Mouse (Mus musculus) frontal cortex, postnatal 14 days (tissue): ENCODE results near the gene Nktr.

ENCODE experiments used
- DNase-seq, 2 experiments: peaks; one replicate each; pipeline ENCODE4 v3.0.0; 2022; ENCODE audit warnings: low spot score in 2 of 2

The Nktr gene

DNA sequence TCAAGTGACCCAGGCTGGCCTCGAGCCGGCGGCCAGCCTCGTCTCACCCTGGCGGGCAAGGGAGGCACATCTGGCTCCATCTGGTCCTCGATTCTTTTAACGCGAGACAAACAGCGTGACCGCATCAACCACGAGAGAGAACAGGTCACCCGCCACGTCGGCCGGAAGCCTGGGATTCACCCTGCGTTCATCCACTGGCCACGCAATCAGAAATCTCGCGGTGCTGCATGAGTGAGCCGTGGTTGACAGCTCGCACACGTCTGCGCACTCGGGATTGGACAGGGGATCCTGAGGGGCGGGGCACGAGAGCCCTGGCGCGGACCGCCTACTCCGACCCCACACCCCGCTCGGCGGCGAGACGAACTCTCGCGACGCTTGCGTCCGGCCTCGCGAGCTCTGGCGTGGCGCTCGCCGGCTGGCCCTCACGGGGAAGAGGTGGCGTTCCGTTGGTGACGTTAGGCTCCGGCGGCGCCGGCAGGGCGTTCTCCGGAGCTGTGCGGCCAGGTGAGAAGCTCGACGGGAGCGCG lies at the start of gene Nktr:
Nktr (plus strand) TSS at position 378 of the 527 bp plus-strand sequence.
- DNase-seq: peak; percentile 97 to 98

DNA sequence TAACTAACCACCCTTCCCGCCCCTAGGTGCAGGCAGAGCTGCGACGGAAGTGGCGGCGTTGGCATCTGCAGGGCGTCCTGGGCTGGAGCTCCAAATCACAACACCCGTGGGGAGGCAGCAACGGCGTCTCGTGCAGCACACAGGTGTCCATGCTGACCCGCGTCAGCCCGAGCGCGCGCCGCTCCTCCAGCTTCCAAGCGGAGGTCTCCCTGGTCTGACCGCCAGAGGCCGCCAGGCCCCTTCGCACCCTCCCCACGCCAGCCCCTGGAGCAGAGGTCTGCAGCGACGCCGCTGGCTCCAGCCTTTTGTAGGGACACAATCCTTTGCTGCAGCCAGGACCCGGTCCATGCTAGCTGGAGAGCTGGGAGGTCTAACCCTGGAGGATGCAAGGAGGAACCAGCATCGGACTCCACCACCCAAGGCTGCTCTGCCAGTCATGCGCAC lies 49.6 kb upstream of the Nktr start:
- DNase-seq: peak in 1 of 2 experiments; percentile 42

DNA sequence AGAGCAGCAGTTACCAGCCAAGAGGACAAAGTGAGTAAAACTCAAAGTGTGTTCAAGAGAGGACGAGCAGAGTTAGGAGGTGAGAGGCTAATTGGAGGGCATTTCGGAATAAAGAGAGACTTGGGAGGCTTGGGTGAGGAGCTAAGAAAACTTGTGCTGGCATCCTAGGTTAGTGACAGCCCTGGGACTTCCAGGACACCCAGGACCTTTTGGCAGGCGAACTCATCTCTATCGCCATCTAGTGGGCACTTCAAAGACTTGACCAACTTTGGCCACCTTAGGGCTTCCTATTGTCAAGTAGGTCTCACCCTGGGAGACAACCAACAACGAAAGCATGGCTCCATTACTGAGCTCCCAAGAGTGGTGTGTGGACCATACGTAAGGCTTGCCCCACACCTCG lies 47.7 kb upstream of the Nktr start:
- DNase-seq: no peak

DNA sequence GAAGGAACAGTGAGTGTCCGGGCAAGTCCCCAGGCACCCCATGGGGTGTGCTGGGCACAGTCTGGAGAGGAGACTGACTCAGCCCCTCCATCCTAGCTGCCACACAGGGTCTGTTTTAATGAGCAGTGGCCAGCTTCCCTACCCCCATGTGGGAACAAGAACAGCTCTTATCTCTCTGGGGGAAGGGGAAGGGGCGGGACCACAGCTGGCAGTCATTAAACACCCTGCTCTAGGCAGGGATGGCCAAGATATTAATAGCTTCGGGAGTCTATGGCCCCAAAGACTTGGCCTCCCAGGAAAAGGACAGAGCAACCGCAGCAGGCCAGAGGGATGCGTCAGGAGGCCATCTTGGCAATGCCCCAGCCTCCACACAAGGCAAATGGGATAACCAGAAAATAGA lies 46.7 kb upstream of the Nktr start:
- DNase-seq: no peak

DNA sequence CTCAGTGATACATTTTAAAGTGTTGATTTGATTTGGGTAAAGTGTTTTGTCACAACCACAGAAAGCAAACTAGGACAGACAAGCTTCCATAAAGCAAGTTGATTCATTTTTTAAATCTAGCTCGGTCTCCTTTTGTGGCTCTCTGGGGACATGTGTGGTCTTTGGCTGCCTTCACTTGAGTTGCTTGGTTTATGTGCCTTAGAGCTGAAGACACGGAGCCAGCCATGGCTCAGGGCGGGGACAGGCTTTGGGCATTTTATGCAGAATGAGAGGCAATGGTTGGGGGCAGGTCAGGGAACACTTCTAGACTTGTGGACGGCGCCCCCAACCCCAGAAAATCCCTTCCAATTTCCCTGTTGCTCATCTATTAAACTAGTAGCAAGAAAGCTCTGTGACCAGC lies 45.3 kb upstream of the Nktr start:
- no peak for DNase-seq

DNA sequence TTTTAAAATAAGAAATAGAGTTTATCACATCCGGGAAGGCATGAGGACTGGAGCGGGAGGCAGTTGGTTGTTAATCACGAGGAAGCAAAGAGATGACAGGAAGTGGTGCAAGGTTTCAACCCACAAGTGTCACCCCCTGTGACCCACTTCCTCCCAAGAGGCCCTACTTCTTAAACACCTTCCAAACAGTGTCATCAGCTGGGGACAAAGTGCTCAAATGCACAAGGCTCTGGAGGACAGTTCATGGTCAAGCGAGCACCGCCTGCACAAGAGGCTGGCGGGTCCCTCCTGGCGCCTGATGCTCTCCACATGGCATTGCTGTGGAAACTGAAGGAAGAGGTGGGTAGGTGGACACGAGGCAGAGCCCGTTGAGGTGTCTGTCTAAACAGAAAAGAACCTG lies 44.0 kb upstream of the Nktr start:
- no peak for DNase-seq

DNA sequence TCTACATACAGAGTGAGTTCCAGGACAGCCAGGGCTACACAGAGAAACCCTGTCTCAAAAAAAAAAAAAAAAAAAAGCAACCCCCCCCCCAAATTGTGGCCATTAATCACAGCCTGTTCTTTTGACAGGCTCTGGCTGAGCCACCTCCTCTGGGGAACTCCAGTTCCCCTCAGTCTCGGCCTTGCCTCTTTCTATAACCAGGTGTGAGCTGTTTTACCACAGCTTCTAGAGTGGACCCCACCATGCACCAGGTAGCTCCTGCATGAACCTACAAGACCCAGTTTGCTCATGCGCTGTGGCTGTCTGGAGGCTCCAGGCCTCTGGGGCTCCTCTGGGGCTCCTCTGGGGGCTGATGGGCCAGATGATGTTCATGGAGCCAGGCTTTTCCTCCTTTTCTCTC lies 43.4 kb upstream of the Nktr start:
- no peak for DNase-seq

DNA sequence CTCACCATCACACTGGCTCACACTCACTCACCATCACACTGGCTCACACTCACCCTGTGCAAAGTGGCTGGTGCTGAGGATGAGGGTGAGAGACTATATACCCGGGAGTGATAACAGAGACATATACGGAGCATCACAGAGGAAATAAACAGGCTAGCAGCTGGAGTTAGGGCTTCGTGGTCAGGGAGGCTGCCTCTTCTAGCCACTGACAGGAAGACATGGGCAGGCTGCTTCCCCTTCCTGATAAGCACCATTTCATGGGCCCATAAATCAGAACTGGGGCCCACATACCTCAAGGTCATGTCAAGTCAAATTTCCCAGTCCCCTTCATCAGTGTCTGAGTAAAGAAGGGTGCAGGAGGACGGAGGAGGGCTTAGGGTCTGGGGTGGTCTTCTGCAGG lies 41.9 kb upstream of the Nktr start:
- DNase-seq: no peak

DNA sequence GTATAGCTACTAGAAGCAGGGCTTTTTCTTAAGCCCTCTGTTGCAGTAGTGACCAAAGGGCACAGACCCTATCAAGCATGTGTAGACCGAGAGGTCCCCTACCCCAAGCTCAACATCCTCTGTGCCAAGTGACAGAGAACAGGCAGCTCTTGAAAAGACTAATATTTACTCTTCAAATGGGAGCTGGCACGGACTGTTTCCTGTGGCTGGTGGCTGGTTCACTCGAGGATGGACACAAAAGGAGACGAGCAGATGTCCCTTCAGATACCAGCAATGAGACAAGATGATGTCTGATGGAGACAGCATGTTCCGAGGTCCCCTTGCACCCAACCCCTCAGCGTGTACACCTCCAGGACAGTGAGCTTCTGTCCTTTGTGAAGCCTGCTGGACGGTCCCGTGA lies 41.5 kb upstream of the Nktr start:
- DNase-seq: no peak

DNA sequence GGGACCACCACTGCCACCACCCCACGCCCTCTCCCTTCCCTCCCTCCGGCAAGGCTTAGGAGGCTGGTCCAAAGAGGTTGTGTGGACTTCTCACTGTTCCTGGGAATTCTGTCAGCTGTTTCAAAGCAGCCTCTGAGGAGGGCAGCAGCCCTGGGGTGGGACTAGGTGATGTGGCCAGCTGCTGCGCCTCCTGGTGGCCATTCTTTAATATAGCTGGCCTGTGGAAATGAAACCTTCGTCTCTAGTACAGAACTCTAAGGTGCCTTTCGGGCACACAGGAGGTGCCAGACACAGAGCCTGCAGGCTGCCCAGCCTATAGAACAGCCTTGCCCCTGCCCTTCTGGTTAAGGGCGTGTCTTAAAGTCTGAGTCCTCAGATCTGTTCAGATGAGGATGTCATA lies 39.4 kb upstream of the Nktr start:
- no peak for DNase-seq

DNA sequence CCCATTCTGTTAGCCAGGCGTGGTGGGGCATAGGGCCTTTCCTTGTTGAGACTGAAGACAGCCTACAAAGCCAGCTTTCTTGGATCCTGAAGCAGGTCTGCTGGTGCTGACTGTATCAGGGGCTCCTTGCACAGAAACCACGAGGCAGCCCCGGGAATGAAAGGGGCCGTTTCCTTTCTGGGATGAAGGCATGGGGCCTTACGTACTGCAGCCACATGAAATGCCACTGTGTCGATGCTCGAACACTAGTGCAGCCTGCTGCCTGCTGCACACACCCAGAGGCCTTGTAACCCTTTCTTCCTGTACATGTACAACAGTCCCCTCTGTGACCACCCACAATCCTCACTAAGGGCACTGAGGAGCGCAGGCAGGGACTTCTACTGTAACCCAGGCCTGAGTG lies 37.8 kb upstream of the Nktr start:
- DNase-seq: no peak

DNA sequence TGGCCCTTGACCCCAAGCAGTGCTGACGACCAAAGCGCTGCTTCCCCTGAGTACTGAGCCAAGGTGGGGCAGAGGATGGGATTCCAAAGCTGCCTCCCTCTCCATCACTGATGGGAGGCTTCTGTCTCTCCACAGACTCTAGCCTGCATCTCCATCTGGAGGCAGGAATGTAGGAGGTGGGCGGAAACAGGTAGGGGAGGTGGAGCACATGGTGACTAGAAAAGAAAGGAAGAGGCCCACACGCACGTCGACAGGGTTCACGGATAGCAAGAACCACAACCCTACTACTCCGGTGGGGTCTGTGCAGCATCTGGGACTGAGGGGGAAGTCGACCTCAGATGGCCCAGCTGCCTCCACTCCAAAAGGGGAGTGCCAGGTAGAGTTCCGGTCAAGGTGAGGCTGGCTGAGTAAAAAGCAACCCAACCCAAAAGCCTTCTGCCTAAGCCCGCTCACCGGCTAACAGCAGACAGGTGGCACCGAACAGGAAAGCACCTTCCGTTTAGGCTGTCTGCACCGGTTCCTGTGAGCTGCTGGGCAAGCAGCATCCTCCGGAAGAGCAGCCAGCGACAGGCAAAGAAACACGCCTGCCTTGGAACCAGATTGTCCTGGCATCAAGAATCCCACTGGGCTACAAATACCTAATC lies 36.8 kb upstream of the Nktr start:
- no peak for DNase-seq

DNA sequence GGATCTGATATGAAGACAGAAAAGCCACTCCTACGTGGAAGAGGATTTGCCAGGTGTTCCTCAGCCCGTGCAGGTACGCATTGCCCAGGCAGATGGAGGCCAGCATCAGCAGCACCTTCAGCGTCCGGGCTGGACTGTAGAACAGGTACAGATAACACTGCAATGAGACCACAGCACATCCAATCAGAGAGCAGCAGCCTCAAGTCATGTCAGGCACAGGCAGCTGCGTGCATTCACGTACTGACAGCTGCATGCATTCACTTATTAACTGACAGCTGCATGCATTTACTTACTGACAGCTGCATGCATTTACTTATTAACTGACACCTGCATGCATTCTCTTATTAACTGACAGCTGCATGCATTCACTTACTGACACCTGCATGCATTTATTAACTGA lies 34.3 kb upstream of the Nktr start:
- no peak for DNase-seq

DNA sequence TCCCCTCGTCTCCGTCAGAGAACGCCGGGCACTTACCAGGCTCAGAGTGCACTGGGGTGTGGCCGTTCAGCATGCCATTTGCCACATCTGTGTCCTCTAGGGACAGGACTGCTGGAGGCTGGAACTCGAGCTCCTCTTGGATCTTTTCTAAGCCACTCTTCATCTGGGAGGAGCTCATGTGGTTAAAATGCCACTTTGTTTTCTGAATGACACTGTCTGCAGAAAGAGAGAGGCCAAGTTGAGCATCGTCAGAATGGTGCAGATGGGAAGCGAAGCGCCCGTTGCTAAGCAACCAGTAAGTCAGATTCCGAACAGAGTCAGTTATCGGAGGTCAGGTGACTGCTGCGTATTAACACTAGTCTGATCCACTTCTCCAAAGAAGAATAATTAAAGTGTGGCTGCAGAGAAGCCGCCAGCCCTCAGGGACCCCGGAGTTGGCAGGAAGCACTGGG lies 28.7 kb upstream of the Nktr start:
- peak; percentile 40 to 63 for DNase-seq

DNA sequence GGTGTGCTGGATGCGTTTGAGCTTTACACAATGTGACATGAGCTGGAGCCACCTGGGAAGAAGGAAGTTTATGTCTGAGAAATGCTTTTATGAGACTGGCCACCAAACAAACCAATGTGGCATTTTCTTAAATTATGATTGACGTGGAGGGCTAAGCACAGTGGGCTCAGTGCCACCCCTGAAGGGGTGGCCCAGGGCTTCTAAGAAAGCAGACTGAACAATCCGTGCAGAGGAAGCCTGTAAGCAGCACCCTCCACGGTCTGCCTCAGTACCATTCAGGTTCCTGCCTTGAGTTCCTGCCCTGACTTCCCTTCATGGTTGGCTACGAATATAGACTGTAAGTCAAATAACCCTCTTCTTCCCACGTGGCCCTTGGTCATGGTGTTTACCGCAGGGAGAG lies 28.2 kb upstream of the Nktr start:
- DNase-seq: no peak

DNA sequence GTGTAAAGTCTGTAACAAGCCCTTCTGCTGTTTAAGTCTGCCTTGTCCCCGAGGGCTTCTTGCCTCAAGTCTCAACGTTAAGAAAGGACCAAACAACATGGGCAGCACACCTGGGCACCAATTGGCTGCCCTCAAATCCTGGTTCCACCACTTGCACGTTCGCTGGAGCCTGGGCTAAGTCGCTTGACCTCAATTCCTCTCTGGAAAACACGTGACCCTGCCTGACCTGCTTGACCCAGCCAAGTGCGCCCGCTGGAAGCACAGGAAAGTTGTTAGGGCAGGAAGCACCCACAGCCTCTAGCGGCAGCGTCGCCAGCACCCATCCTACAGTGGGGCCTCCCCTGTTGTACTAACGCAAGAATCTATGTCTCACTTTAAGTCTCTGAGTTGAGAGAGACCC lies 24.2 kb upstream of the Nktr start:
- no peak for DNase-seq

DNA sequence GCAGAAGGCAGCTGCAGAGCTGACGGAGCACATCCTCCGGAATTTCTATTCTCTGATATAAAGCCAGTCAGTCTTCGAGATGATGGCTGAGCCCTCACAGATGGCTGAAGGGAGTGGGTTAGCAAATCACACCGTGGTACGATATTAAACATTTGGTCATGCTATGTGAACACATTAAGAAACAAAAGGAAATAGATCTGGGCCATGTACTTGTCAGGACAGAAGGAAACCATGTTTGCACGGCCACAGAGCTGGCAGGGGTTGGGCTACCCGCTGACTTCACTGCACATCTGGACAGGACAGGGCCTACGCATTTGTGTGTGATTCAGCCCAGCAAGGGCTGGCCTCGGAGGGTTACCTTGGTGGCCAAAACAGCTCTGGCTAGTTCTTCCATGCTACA lies 22.3 kb upstream of the Nktr start:
- DNase-seq: no peak

DNA sequence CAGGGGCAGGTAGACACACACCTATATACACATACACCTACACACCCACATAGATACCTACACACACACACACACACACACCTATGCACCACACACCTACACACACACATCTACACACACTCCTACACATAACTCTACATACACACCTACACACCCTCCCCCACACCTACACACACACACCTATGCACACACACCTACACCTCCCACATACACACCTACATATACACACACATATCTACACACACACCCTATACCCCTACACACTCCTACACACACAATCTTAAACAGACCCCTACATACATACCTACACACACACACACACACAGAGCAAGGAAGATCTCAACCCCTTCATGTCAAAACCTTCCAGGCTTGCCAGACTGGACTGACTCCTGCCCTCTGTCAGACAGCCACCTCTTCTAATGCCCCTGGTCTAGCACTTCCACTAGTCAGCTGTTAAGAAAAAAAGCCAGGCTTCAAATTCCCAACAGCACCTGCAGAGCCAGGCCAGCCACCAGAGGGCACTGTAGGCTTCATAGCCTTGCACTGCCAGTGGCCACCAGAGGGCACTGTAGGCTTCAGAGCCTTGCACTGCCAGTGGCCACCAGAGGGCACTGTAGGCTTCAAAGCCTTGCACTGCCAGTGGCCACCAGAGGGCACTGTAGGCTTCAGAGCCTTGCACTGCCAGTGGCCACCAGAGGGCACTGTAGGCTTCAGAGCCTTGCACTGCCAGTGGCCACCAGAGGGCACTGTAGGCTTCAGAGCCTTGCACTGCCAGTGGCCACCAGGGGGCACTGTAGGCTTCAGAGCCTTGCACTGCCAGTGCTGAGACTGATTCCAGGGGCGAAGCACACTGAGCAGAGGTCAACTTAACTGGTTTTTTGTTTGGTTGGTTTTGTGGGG lies 21.6 kb upstream of the Nktr start:
- DNase-seq: peak in 1 of 2 experiments; percentile 55

DNA sequence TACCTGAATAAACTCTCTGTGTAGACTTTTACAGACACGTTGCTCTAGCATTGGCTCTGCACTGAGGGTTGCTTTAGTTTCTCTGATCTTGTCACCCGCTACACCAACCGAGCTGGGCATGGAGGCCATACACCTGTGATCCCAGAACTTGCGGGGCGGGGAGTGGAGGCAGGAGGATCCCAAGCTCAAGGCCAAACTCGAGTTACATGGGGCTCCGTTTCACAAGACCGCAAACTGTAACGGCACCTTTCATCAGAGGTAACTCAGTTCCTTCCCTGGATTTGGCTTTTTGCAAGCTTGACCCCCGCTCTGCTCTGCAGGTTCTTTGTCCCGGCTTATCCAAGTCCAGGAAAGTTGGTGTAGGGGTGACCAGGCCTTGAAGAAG lies 14.7 kb upstream of the Nktr start:
- DNase-seq: no peak

DNA sequence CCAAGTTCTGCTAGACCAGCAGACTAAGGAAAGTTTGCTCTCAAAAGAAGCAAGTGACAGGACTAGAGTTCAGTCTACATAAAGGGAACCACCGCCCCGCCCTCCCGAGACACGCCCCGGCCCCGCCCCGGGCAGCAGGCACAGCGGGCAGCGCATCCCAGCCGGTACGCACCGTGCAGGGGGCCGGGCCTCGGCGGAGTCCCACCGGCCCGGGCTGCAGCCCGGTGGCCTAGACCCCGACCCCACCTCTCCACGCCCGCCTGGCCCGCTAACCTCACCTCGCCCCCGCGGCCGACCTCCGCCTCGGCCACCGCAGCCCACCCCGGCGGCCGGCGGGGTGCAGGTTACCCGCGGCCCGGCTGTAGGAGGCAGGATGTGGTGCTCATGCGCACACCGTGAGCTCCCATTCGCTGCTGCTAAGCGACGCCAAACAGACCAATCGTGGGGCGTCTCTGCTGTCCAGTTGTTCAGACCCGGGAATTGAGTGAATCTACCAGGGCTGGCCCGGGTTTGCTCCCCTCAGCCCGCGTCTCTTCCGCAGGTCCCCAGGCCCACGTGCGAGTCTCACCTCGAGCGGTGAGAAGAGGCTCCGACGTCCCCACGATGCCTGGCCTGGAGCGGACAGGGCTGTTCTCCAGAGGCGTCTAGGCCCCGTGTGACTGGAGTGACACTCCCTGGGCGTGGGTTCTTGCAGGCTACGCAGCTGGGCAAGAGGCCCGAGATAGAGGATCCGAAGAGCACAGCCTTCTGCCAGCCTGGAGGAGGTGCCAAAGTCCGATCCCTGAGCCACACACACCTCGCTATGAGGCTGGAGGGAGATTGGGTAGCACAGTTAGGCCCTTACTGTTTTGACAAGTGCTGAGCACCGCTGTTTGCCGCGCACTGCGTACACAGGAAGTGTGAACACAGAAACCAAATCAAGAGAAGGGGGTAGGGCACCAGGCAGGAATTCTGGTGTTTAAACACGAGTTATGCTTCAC lies 14.0 kb upstream of the Nktr start, which contains the start of gene Sec22c:
Sec22c (minus strand) TSS at position 845 of the 980 bp plus-strand sequence.
- DNase-seq: peak; percentile 81 to 83

DNA sequence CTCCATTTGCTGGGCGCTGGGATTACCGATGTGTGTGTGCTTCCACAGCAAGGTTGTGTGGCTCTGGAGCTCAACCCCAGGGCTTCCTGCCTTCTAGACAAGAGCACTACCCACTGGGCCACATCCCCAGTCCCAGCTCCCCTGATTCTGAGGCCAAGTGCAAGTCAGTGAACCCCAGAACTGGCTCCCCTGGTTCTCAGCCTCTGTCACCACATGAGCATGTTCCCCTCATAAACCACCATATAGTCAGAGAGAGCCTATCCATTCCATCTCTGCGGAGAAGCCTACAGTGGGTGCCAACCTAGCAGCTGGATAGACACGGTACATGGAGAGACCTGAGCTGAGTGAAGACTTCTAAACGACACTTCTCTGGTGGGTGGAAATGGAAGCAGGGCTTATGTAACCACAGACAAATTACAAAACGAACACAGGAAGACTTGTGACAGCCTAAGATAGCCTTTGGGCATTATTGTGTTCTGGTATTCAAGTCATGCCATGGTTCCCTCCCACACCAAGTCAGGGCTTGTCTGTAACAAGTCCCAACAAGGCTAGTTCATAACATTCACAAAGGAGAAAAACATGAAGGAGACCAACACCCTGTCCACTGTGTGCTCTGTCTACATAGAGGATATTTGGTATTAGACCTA lies 12.8 kb upstream of the Nktr start:
- DNase-seq: no peak
